Mouse (Mus musculus): ENCODE measurements at regions not wholly inside any gene's neighbourhood (a gene's known extent, or its start where the extent isn't known, plus 50 kb on each side); places are given as distances from the start of the nearest gene placed in this dataset.
A peak's percentile ranks its signal among the peaks of the same experiment; 100 is the strongest.

GRCm38 (mm10) chr16:8117543-8118167, 307.3 kb downstream of the Tmem114 start:
- Histone ChIP-seq H3K9me3 (no peaks in the 10 kb centered on the region), H3K4me2 (no peak overlapping the region), H3K4me1 (no peaks in the 10 kb centered on the region), H3K27ac (no peak overlapping the region), H3K27me3 (replicated peaks) (no peaks in the 10 kb centered on the region), H3K36me3 (no peaks in the 10 kb centered on the region), H3K9ac (no peak overlapping the region), H3K4me3 (replicated peaks) (no peak overlapping the region)
- no peak for ATAC-seq (ENCODE audit: insufficient read depth, low FRiP score, low read depth)
- WGBS, result 39% methylated on average over 11 of the region's 11 CpGs

- WGBS, result 34% methylated on average over 9 of the region's 9 CpGs
- Histone ChIP-seq H3K4me2 (no peak overlapping the region), H3K4me1 (no peaks in the 10 kb centered on the region), H3K9ac (no peak overlapping the region), H3K27me3 (replicated peaks) (no peaks in the 10 kb centered on the region), H3K27ac (no peak overlapping the region), H3K9me3 (no peaks in the 10 kb centered on the region), H3K36me3 (no peaks in the 10 kb centered on the region), H3K4me3 (replicated peaks) (no peak overlapping the region)
- no peak for ATAC-seq (ENCODE audit: insufficient read depth, low FRiP score, low read depth)
Measured at GRCm38 (mm10) chr16:8111329-8112116, 313.4 kb downstream of the Tmem114 start.

GRCm38 (mm10) chr16:8108141-8109122, 316.5 kb downstream of the Tmem114 start:
- Histone ChIP-seq H3K4me1 (no peaks in the 10 kb centered on the region), H3K27ac (peak overlapping the region; percentile 44; the same call in 1 of the 2 replicates), H3K4me2 (peak overlapping the region; percentile 21; the same call in 1 of the 2 replicates), H3K9ac (no peak overlapping the region), H3K36me3 (no peaks in the 10 kb centered on the region), H3K9me3 (no peaks in the 10 kb centered on the region), H3K4me3 (replicated peaks) (no peak overlapping the region), H3K27me3 (replicated peaks) (no peaks in the 10 kb centered on the region)
- ATAC-seq (ENCODE audit: insufficient read depth, low FRiP score, low read depth), result 0 out of 2 replicates have a peak, but pooled peaks have one; percentile 22
- WGBS, result 37% methylated on average over 19 of the region's 19 CpGs

GRCm38 (mm10) chr16:8079024-8079423, 345.9 kb downstream of the Tmem114 start:
- 49% methylated on average over 2 of the region's 2 CpGs for WGBS
- Histone ChIP-seq H3K27me3 (replicated peaks) (no peaks in the 10 kb centered on the region), H3K4me1 (no peaks in the 10 kb centered on the region), H3K27ac (no peak overlapping the region), H3K4me2 (no peak overlapping the region), H3K36me3 (no peaks in the 10 kb centered on the region), H3K9me3 (no peaks in the 10 kb centered on the region), H3K9ac (no peak overlapping the region), H3K4me3 (replicated peaks) (no peak overlapping the region)
- no peak for ATAC-seq (ENCODE audit: insufficient read depth, low FRiP score, low read depth)

- H3K27ac ChIP-seq, result no peak overlapping the region
- H3K9ac ChIP-seq, result no peak overlapping the region
- no peak overlapping the region for H3K4me2 ChIP-seq
- WGBS, result 52% methylated on average over 3 of the region's 3 CpGs
- no peaks in the 10 kb centered on the region for H3K27me3 ChIP-seq (replicated peaks)
- no peaks in the 10 kb centered on the region for H3K36me3 ChIP-seq
- no peak overlapping the region for H3K4me3 ChIP-seq (replicated peaks)
- no peaks in the 10 kb centered on the region for H3K9me3 ChIP-seq
- no peak for ATAC-seq (ENCODE audit: insufficient read depth, low FRiP score, low read depth)
- no peaks in the 10 kb centered on the region for H3K4me1 ChIP-seq
Measured at GRCm38 (mm10) chr16:8078461-8078860, 346.5 kb downstream of the Tmem114 start.

- Histone ChIP-seq H3K27me3 (replicated peaks) (no peaks in the 10 kb centered on the region), H3K9me3 (no peaks in the 10 kb centered on the region), H3K36me3 (no peaks in the 10 kb centered on the region), H3K9ac (no peak overlapping the region), H3K27ac (no peak overlapping the region), H3K4me1 (no peaks in the 10 kb centered on the region), H3K4me3 (replicated peaks) (no peak overlapping the region), H3K4me2 (no peak overlapping the region)
- ATAC-seq (ENCODE audit: insufficient read depth, low FRiP score, low read depth), result no peak
- WGBS, result 66% methylated on average over 4 of the region's 4 CpGs
Measured at GRCm38 (mm10) chr16:8074729-8075128, 350.2 kb downstream of the Tmem114 start.

- no peak overlapping the region for H3K4me3 ChIP-seq (replicated peaks)
- no peak overlapping the region for H3K9ac ChIP-seq
- H3K27me3 ChIP-seq (replicated peaks), result no peaks in the 10 kb centered on the region
- H3K4me2 ChIP-seq, result no peak overlapping the region
- WGBS, result 51% methylated on average over 5 of the region's 5 CpGs
- no peaks in the 10 kb centered on the region for H3K36me3 ChIP-seq
- H3K4me1 ChIP-seq, result no peaks in the 10 kb centered on the region
- ATAC-seq (ENCODE audit: insufficient read depth, low FRiP score, low read depth), result no peak
- H3K27ac ChIP-seq, result no peak overlapping the region
- no peaks in the 10 kb centered on the region for H3K9me3 ChIP-seq
Measured at GRCm38 (mm10) chr16:8053936-8054335, 371.0 kb downstream of the Tmem114 start.

- no peak overlapping the region for H3K9ac ChIP-seq
- 56% methylated on average over 3 of the region's 3 CpGs for WGBS
- ATAC-seq (ENCODE audit: insufficient read depth, low FRiP score, low read depth), result no peak
- H3K27me3 ChIP-seq (replicated peaks), result no peaks in the 10 kb centered on the region
- H3K4me2 ChIP-seq, result no peak overlapping the region
- H3K4me1 ChIP-seq, result no peaks in the 10 kb centered on the region
- H3K4me3 ChIP-seq (replicated peaks), result no peak overlapping the region
- no peaks in the 10 kb centered on the region for H3K9me3 ChIP-seq
- H3K27ac ChIP-seq, result no peak overlapping the region
- no peaks in the 10 kb centered on the region for H3K36me3 ChIP-seq
Measured at GRCm38 (mm10) chr16:8008966-8009365, 416.0 kb downstream of the Tmem114 start.

GRCm38 (mm10) chr16:8006631-8007030, 418.3 kb downstream of the Tmem114 start:
- Histone ChIP-seq H3K27me3 (replicated peaks) (no peaks in the 10 kb centered on the region), H3K4me1 (no peaks in the 10 kb centered on the region), H3K27ac (no peak overlapping the region), H3K4me2 (no peak overlapping the region), H3K36me3 (no peaks in the 10 kb centered on the region), H3K9ac (no peak overlapping the region), H3K4me3 (replicated peaks) (no peak overlapping the region), H3K9me3 (no peaks in the 10 kb centered on the region)
- WGBS, result 58% methylated on average over 3 of the region's 3 CpGs
- ATAC-seq (ENCODE audit: insufficient read depth, low FRiP score, low read depth), result no peak

- Histone ChIP-seq H3K27me3 (replicated peaks) (no peaks in the 10 kb centered on the region), H3K4me1 (no peaks in the 10 kb centered on the region), H3K9ac (no peak overlapping the region), H3K4me3 (replicated peaks) (no peak overlapping the region), H3K27ac (no peak overlapping the region), H3K4me2 (no peak overlapping the region), H3K9me3 (no peaks in the 10 kb centered on the region), H3K36me3 (no peaks in the 10 kb centered on the region)
- ATAC-seq (ENCODE audit: insufficient read depth, low FRiP score, low read depth), result no peak
- 89% methylated on average over 7 of the region's 7 CpGs for WGBS
Measured at GRCm38 (mm10) chr16:8002339-8003089, 422.4 kb downstream of the Tmem114 start.

- WGBS, result 38% methylated on average over 10 of the region's 10 CpGs
- no peak for ATAC-seq (ENCODE audit: insufficient read depth, low FRiP score, low read depth)
- no peaks in the 10 kb centered on the region for H3K9me3 ChIP-seq
- H3K4me2 ChIP-seq, result no peak overlapping the region
- no peaks in the 10 kb centered on the region for H3K27me3 ChIP-seq (replicated peaks)
- no peaks in the 10 kb centered on the region for H3K36me3 ChIP-seq
- no peaks in the 10 kb centered on the region for H3K4me1 ChIP-seq
- H3K27ac ChIP-seq, result no peak overlapping the region
- no peak overlapping the region for H3K9ac ChIP-seq
- no peak overlapping the region for H3K4me3 ChIP-seq (replicated peaks)
Measured at GRCm38 (mm10) chr16:7982816-7983215, 442.1 kb downstream of the Tmem114 start.
